Mouse (Mus musculus): ENCODE results near the gene Mad2l2. TPM values are rescaled to one million over a fixed set of nuclear protein-coding genes. Genes with fewer than 3 reads are reported as not detected.
"Not testable (repeated sequence)": the region's sequence is repeated elsewhere in the genome, so short reads cannot be mapped to it uniquely, and the experiment has no call there.

Mad2l2 gene
- polyA plus RNA-seq, 1 experiment from 2014 or later = 104 TPM

- WGBS = 80% methylated on average over 5 of the region's 6 CpGs
- H3K4me3 ChIP-seq (ENCODE audit: low read depth, low read length); H3K4me2 ChIP-seq (ENCODE audit: low read depth, severe bottlenecking); H3K36me3 ChIP-seq (ENCODE audit: control insufficient read depth, insufficient read depth, low read length); H3K27ac ChIP-seq (replicated peaks; ENCODE audit: low read depth, low read length); H3K9ac ChIP-seq (ENCODE audit: low read length); ATAC-seq (ENCODE audit: insufficient number of reproducible peaks, low FRiP score, low TSS enrichment, low read depth); H3K9me3 ChIP-seq (ENCODE audit: control insufficient read depth, low read length); DNase-seq (ENCODE audit: low spot score); H3K4me1 ChIP-seq (ENCODE audit: control insufficient read depth, insufficient read depth, low read length): not testable (repeated sequence)
- peaks cover 41% of the 10 kb centered on the region for H3K27me3 ChIP-seq (ENCODE audit: control insufficient read depth, insufficient read depth, low read length)
Observed at GRCm38 (mm10) chr4:148176603-148177002, 46.4 kb downstream of the Mad2l2 start.

DNA sequence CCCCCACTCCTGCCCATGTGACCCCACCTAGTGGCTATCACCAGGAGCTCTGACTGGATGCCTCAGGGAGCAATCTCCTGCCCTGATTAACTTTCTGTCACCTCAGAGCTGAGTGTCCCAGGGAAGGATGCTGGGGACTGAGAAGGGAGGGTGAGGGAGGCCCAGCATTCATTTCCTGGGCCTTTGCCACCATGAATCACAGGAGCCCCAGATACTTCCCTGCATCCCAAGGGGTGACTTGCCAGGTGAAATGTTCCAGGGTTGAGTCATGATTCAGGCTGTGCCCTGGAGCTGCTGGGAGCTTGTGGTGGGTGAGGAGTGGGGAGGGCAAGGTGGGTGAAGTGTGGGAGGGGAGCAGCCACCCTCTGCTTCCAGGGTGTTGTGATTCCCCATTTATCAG is 47.5 kb downstream of the Mad2l2 start:
- H3K9ac ChIP-seq (ENCODE audit: low read length) = no peak overlapping the region
- peaks cover 33% of the 10 kb centered on the region for H3K27me3 ChIP-seq (ENCODE audit: control insufficient read depth, insufficient read depth, low read length)
- ATAC-seq (ENCODE audit: insufficient number of reproducible peaks, low FRiP score, low TSS enrichment, low read depth) (no peak), DNase-seq (ENCODE audit: low spot score) (no peak)
- H3K27ac ChIP-seq (replicated peaks; ENCODE audit: low read depth, low read length) = no peak overlapping the region
- no peak overlapping the region for H3K4me2 ChIP-seq (ENCODE audit: low read depth, severe bottlenecking)
- H3K4me1 ChIP-seq (ENCODE audit: control insufficient read depth, insufficient read depth, low read length) = no peaks in the 10 kb centered on the region
- H3K4me3 ChIP-seq (ENCODE audit: low read depth, low read length) = no peak overlapping the region
- no peaks in the 10 kb centered on the region for H3K9me3 ChIP-seq (ENCODE audit: control insufficient read depth, low read length)
- H3K36me3 ChIP-seq (ENCODE audit: control insufficient read depth, insufficient read depth, low read length) = no peaks in the 10 kb centered on the region

DNA sequence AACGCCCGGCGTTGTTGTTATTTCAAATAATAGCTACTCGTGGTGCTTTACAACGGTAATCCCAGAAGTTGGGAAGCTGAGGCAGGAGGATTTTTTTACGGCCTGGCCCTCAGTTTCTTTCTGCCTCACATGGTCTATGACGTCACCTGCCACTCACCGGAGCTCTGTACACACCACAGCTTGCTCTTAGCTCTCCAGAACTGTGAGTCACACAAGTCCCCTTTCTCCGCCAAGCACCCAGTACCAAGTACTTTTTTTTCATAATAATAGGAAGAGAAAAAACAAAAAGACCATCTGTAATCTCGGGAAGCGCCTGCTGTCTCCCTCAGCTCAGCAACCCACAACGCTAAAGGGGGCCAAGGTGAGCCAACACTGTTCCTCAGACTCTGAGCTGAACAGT is 51.3 kb downstream of the Mad2l2 start:
- no peak for ATAC-seq (ENCODE audit: insufficient number of reproducible peaks, low FRiP score, low TSS enrichment, low read depth)
- Histone ChIP-seq H3K9me3 (ENCODE audit: control insufficient read depth, low read length) (no peaks in the 10 kb centered on the region), H3K4me2 (ENCODE audit: low read depth, severe bottlenecking) (no peak overlapping the region), H3K27ac (replicated peaks; ENCODE audit: low read depth, low read length) (no peak overlapping the region), H3K27me3 (ENCODE audit: control insufficient read depth, insufficient read depth, low read length) (no peaks in the 10 kb centered on the region), H3K9ac (ENCODE audit: low read length) (no peak overlapping the region), H3K4me3 (ENCODE audit: low read depth, low read length) (no peak overlapping the region), H3K36me3 (ENCODE audit: control insufficient read depth, insufficient read depth, low read length) (no peaks in the 10 kb centered on the region), H3K4me1 (ENCODE audit: control insufficient read depth, insufficient read depth, low read length) (peaks cover 10% of the 10 kb centered on the region; the same call in 1 of the 2 replicates)
- DNase-seq (ENCODE audit: low spot score) = no peak
- WGBS = 86% methylated on average over 12 of the region's 12 CpGs

DNA sequence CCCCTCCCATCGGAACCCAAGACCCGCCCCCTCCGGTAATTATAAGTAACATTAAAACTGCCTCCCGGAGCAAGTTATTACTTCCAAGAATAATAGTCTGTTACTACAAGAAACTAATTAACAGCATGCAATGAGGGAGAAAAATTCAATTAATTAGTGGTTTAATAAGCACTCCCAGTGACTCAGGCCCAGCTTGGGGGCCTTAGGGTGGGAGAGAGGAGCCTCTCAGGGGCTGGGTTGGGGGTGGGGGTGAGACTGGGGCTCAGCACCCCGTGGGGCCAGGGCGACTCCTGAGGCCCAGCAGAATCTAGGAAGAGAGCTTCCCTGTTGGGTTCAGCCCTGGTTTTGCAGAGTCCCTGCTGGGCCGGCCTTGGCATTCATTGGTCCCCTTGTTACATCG is 52.2 kb downstream of the Mad2l2 start:
- no peak overlapping the region for H3K4me2 ChIP-seq (ENCODE audit: low read depth, severe bottlenecking)

GRCm38 (mm10) chr4:148184564-148184963 is 54.4 kb downstream of the Mad2l2 start:
- Histone ChIP-seq H3K4me2 (ENCODE audit: low read depth, severe bottlenecking) (no peak overlapping the region), H3K27me3 (ENCODE audit: control insufficient read depth, insufficient read depth, low read length) (no peaks in the 10 kb centered on the region), H3K9ac (ENCODE audit: low read length) (no peak overlapping the region), H3K4me1 (ENCODE audit: control insufficient read depth, insufficient read depth, low read length) (peaks cover 10% of the 10 kb centered on the region; the same call in 1 of the 2 replicates), H3K27ac (replicated peaks; ENCODE audit: low read depth, low read length) (no peak overlapping the region), H3K9me3 (ENCODE audit: control insufficient read depth, low read length) (no peaks in the 10 kb centered on the region), H3K36me3 (ENCODE audit: control insufficient read depth, insufficient read depth, low read length) (no peaks in the 10 kb centered on the region), H3K4me3 (ENCODE audit: low read depth, low read length) (no peak overlapping the region)
- DNase-seq (ENCODE audit: low spot score) (peak; percentile 48), ATAC-seq (ENCODE audit: insufficient number of reproducible peaks, low FRiP score, low TSS enrichment, low read depth) (peak; percentile 6; the same call in 1 of the 2 replicates)
- 16% methylated on average over 9 of the region's 9 CpGs for WGBS

More for the DNA sequence above, 52.2 kb downstream of the Mad2l2 start:
- Histone ChIP-seq H3K36me3 (ENCODE audit: control insufficient read depth, insufficient read depth, low read length) (no peaks in the 10 kb centered on the region), H3K9me3 (ENCODE audit: control insufficient read depth, low read length) (no peaks in the 10 kb centered on the region), H3K27me3 (ENCODE audit: control insufficient read depth, insufficient read depth, low read length) (no peaks in the 10 kb centered on the region), H3K4me1 (ENCODE audit: control insufficient read depth, insufficient read depth, low read length) (peaks cover 10% of the 10 kb centered on the region; the same call in 1 of the 2 replicates), H3K9ac (ENCODE audit: low read length) (no peak overlapping the region), H3K4me3 (ENCODE audit: low read depth, low read length) (no peak overlapping the region), H3K27ac (replicated peaks; ENCODE audit: low read depth, low read length) (no peak overlapping the region)
- ATAC-seq (ENCODE audit: insufficient number of reproducible peaks, low FRiP score, low TSS enrichment, low read depth) (no peak), DNase-seq (ENCODE audit: low spot score) (no peak)
- 28% methylated on average over 8 of the region's 8 CpGs for WGBS

- Histone ChIP-seq H3K4me2 (ENCODE audit: low read depth, severe bottlenecking) (no peak overlapping the region), H3K27ac (replicated peaks; ENCODE audit: low read depth, low read length) (no peak overlapping the region), H3K4me1 (ENCODE audit: control insufficient read depth, insufficient read depth, low read length) (peaks cover 10% of the 10 kb centered on the region; the same call in 1 of the 2 replicates), H3K36me3 (ENCODE audit: control insufficient read depth, insufficient read depth, low read length) (no peaks in the 10 kb centered on the region), H3K4me3 (ENCODE audit: low read depth, low read length) (no peak overlapping the region), H3K9ac (ENCODE audit: low read length) (no peak overlapping the region), H3K9me3 (ENCODE audit: control insufficient read depth, low read length) (no peaks in the 10 kb centered on the region), H3K27me3 (ENCODE audit: control insufficient read depth, insufficient read depth, low read length) (no peaks in the 10 kb centered on the region)
- no peak for DNase-seq (ENCODE audit: low spot score)
- ATAC-seq (ENCODE audit: insufficient number of reproducible peaks, low FRiP score, low TSS enrichment, low read depth) = no peak
- WGBS = 75% methylated on average over 4 of the region's 4 CpGs
Observed at GRCm38 (mm10) chr4:148185819-148186218, 55.6 kb downstream of the Mad2l2 start.

DNA sequence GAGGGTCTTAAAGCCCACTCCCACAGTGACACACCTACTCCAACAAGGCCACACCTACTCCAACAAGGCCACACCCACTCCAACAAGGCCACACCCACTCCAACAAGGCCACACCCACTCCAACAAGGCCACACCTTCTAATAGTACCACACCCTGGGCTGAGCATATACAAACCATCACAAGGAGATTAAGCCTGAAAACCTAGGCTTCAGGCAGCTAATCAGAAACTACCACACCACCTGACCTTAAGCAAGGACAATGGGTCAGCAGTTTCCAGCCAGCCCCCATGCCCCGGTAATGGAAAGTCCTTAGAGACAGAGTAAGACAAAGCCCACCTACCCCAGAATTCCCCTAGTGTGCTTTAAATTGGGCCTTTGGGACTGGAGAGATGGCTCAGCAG is 58.6 kb downstream of the Mad2l2 start:
- not testable (repeated sequence) for H3K4me2 ChIP-seq (ENCODE audit: low read depth, severe bottlenecking); H3K36me3 ChIP-seq (ENCODE audit: control insufficient read depth, insufficient read depth, low read length); H3K27ac ChIP-seq (replicated peaks; ENCODE audit: low read depth, low read length); H3K4me1 ChIP-seq (ENCODE audit: control insufficient read depth, insufficient read depth, low read length); H3K4me3 ChIP-seq (ENCODE audit: low read depth, low read length); H3K9ac ChIP-seq (ENCODE audit: low read length); ATAC-seq (ENCODE audit: insufficient number of reproducible peaks, low FRiP score, low TSS enrichment, low read depth); H3K27me3 ChIP-seq (ENCODE audit: control insufficient read depth, insufficient read depth, low read length); DNase-seq (ENCODE audit: low spot score); H3K9me3 ChIP-seq (ENCODE audit: control insufficient read depth, low read length)
- WGBS = 97% methylated on average over 1 of the region's 1 CpGs

- H3K27me3 ChIP-seq (ENCODE audit: control insufficient read depth, insufficient read depth, low read length) = no peaks in the 10 kb centered on the region
- H3K9me3 ChIP-seq (ENCODE audit: control insufficient read depth, low read length) = no peaks in the 10 kb centered on the region
- WGBS = 31% methylated on average over 11 of the region's 11 CpGs
- no peaks in the 10 kb centered on the region for H3K4me1 ChIP-seq (ENCODE audit: control insufficient read depth, insufficient read depth, low read length)
- H3K27ac ChIP-seq (replicated peaks; ENCODE audit: low read depth, low read length) = no peak overlapping the region
- no peaks in the 10 kb centered on the region for H3K36me3 ChIP-seq (ENCODE audit: control insufficient read depth, insufficient read depth, low read length)
- no peak overlapping the region for H3K9ac ChIP-seq (ENCODE audit: low read length)
- DNase-seq (ENCODE audit: low spot score) (no peak), ATAC-seq (ENCODE audit: insufficient number of reproducible peaks, low FRiP score, low TSS enrichment, low read depth) (no peak)
- H3K4me2 ChIP-seq (ENCODE audit: low read depth, severe bottlenecking) = no peak overlapping the region
- H3K4me3 ChIP-seq (ENCODE audit: low read depth, low read length) = no peak overlapping the region
Observed at GRCm38 (mm10) chr4:148192707-148193245, 62.6 kb downstream of the Mad2l2 start.

- H3K27me3 ChIP-seq (ENCODE audit: control insufficient read depth, insufficient read depth, low read length) = no peaks in the 10 kb centered on the region
- H3K4me3 ChIP-seq (ENCODE audit: low read depth, low read length) = no peak overlapping the region
- H3K36me3 ChIP-seq (ENCODE audit: control insufficient read depth, insufficient read depth, low read length) = no peaks in the 10 kb centered on the region
- H3K4me1 ChIP-seq (ENCODE audit: control insufficient read depth, insufficient read depth, low read length) = no peaks in the 10 kb centered on the region
- H3K9me3 ChIP-seq (ENCODE audit: control insufficient read depth, low read length) = no peaks in the 10 kb centered on the region
- DNase-seq (ENCODE audit: low spot score) (no peak), ATAC-seq (ENCODE audit: insufficient number of reproducible peaks, low FRiP score, low TSS enrichment, low read depth) (0 out of 2 replicates have a peak, but pooled peaks have one; percentile 28)
- H3K4me2 ChIP-seq (ENCODE audit: low read depth, severe bottlenecking) = no peak overlapping the region
- H3K9ac ChIP-seq (ENCODE audit: low read length) = no peak overlapping the region
- no peak overlapping the region for H3K27ac ChIP-seq (replicated peaks; ENCODE audit: low read depth, low read length)
Observed at GRCm38 (mm10) chr4:148194400-148194799, 64.2 kb downstream of the Mad2l2 start.
